Mouse (Mus musculus): ENCODE measurements around the gene Arfgap3.
"Not testable (repeated sequence)": the region's sequence is repeated elsewhere in the genome, so short reads cannot be mapped to it uniquely, and the experiment has no call there.

The Arfgap3 gene

GRCm38 (mm10) chr15:83349954-83350711 is at the start of gene Arfgap3:
Gene Arfgap3, minus strand, starts transcription at chr15:83350247.
- DNase-seq = peak; percentile 96

- no peak for DNase-seq
Measured at GRCm38 (mm10) chr15:83392722-83393121, 42.7 kb upstream of the Arfgap3 start.

GRCm38 (mm10) chr15:83387911-83388310 is 37.9 kb upstream of the Arfgap3 start:
- DNase-seq = no peak

- no peak for DNase-seq
Measured at GRCm38 (mm10) chr15:83383633-83384032, 33.6 kb upstream of the Arfgap3 start.

GRCm38 (mm10) chr15:83383136-83383535 is 33.1 kb upstream of the Arfgap3 start:
- DNase-seq = no peak

GRCm38 (mm10) chr15:83382467-83382866 is 32.4 kb upstream of the Arfgap3 start:
- DNase-seq = no peak

- DNase-seq = no peak
Measured at GRCm38 (mm10) chr15:83377153-83377552, 27.1 kb upstream of the Arfgap3 start.

GRCm38 (mm10) chr15:83375136-83375535 is 25.1 kb upstream of the Arfgap3 start:
- peak; percentile 81 for DNase-seq

- DNase-seq = no peak
Measured at GRCm38 (mm10) chr15:83374076-83374475, 24.0 kb upstream of the Arfgap3 start.

GRCm38 (mm10) chr15:83368702-83369101 is 18.7 kb upstream of the Arfgap3 start:
- DNase-seq = not testable (repeated sequence)

GRCm38 (mm10) chr15:83368261-83368660 is 18.2 kb upstream of the Arfgap3 start:
- DNase-seq = no peak

- DNase-seq = peak; percentile 85
Measured at GRCm38 (mm10) chr15:83366933-83367552, 17.0 kb upstream of the Arfgap3 start.

GRCm38 (mm10) chr15:83365697-83366096 is 15.7 kb upstream of the Arfgap3 start:
- no peak for DNase-seq

GRCm38 (mm10) chr15:83364194-83364593 is 14.1 kb upstream of the Arfgap3 start:
- no peak for DNase-seq

GRCm38 (mm10) chr15:83362813-83363212 is 12.8 kb upstream of the Arfgap3 start:
- not testable (repeated sequence) for DNase-seq

- DNase-seq = not testable (repeated sequence)
Measured at GRCm38 (mm10) chr15:83360899-83361298, 10.9 kb upstream of the Arfgap3 start.

GRCm38 (mm10) chr15:83360140-83360539 is 10.1 kb upstream of the Arfgap3 start:
- DNase-seq = no peak

GRCm38 (mm10) chr15:83358476-83358875 is 8.4 kb upstream of the Arfgap3 start:
- no peak for DNase-seq

GRCm38 (mm10) chr15:83351546-83351945 is 1.5 kb upstream of the Arfgap3 start:
- DNase-seq = no peak

- DNase-seq = no peak
Measured at GRCm38 (mm10) chr15:83350859-83351258, 812 bp upstream of the Arfgap3 start.

- DNase-seq = no peak
Measured at GRCm38 (mm10) chr15:83349225-83349953, 658 bp downstream of the Arfgap3 start.

GRCm38 (mm10) chr15:83348747-83349146 is 1.3 kb downstream of the Arfgap3 start:
- no peak for DNase-seq

- DNase-seq = no peak
Measured at GRCm38 (mm10) chr15:83345898-83346529, 4.0 kb downstream of the Arfgap3 start.
